Mouse (Mus musculus) embryonic facial prominence, embryonic 15.5 days (tissue): ENCODE measurements around the gene Abcc12. TPM values are rescaled to one million over a fixed set of nuclear protein-coding genes. Genes with fewer than 3 reads are reported as not detected.

Experiments used
- ATAC-seq: fragments of 200-750 bp; cut with Nextera tagmentation; 2 replicates; pipeline ENCODE4 v1.8.0; 2017; ENCODE audit warnings: low read depth, moderate TSS enrichment; ENCODE audit not compliant: insufficient number of reproducible peaks, low FRiP score, low TSS enrichment
- H3K27ac ChIP-seq: fragments of 300-500 bp; sonication (generic); replicated peaks from 2 replicates; pipeline ENCODE4 v1.5.1; 2015; ENCODE audit warnings: mild to moderate bottlenecking, inconsistent platforms
- H3K27me3 ChIP-seq: fragments of 300-500 bp; sonication (generic); 2 replicates; pipeline ENCODE4 v1.6.1; 2015; ENCODE audit warnings: inconsistent platforms
- H3K36me3 ChIP-seq: fragments of 300-500 bp; sonication (generic); 2 replicates; pipeline ENCODE4 v1.6.1; 2015; ENCODE audit warnings: mild to moderate bottlenecking, inconsistent platforms
- H3K4me1 ChIP-seq: fragments of 300-500 bp; sonication (generic); 2 replicates; pipeline ENCODE4 v1.6.1; 2015; ENCODE audit warnings: inconsistent platforms
- H3K4me2 ChIP-seq: fragments of 300-500 bp; sonication (generic); replicated peaks from 2 replicates; pipeline ENCODE4 v1.6.1; 2015; ENCODE audit warnings: mild to moderate bottlenecking, inconsistent platforms
- H3K4me3 ChIP-seq: fragments of 300-500 bp; sonication (generic); replicated peaks from 2 replicates; pipeline ENCODE4 v1.5.1; 2015; ENCODE audit warnings: mild to moderate bottlenecking, inconsistent platforms
- H3K9ac ChIP-seq: fragments of 300-500 bp; sonication (generic); 2 replicates; pipeline ENCODE4 v1.6.1; 2015; ENCODE audit warnings: inconsistent platforms
- H3K9me3 ChIP-seq: fragments of 300-500 bp; sonication (generic); replicated peaks from 2 replicates; pipeline ENCODE4 v1.6.1; 2016; ENCODE audit warnings: inconsistent platforms
- WGBS: fragments of 180-500 bp; shearing (Covaris S2); methylation state at CpG from one replicate; pipeline ENCODE4 v1.1.7; 2015; 5-methylcytosine and 5-hydroxymethylcytosine counted together
- microRNA-seq: library from miRNA; unstranded; fragments of <30 nt; microRNA quantifications from one replicate; pipeline ENCODE4, GENCODE M21; 2016; ENCODE audit warnings: borderline number of aligned reads
- polyA plus RNA-seq: library from polyadenylated mRNA; unstranded; fragments of >200 nt; fragmentation: Nextera tagmentation; extraction: Ambion mirVana; gene quantifications from 2 replicates; pipeline ENCODE4 v1.2.1, GENCODE M21; 2015

Abcc12 gene
- polyA plus RNA-seq, 1 experiment from 2014 or later = 0.41 TPM

- no peak for ATAC-seq
- Histone ChIP-seq H3K4me3 (no peak overlapping the region), H3K27me3 (no peaks in the 10 kb centered on the region), H3K9me3 (no peaks in the 10 kb centered on the region), H3K27ac (no peak overlapping the region), H3K36me3 (no peaks in the 10 kb centered on the region), H3K4me2 (no peak overlapping the region), H3K9ac (no peak overlapping the region), H3K4me1 (no peaks in the 10 kb centered on the region)
- WGBS = 74% methylated on average over 11 of the region's 11 CpGs
Measured at GRCm38 (mm10) chr8:86453697-86454480, 126.6 kb downstream of the Abcc12 start.

- Histone ChIP-seq H3K9ac (no peak overlapping the region), H3K27ac (no peak overlapping the region), H3K36me3 (no peaks in the 10 kb centered on the region), H3K9me3 (no peaks in the 10 kb centered on the region), H3K4me2 (no peak overlapping the region), H3K27me3 (no peaks in the 10 kb centered on the region), H3K4me1 (no peaks in the 10 kb centered on the region), H3K4me3 (no peak overlapping the region)
- ATAC-seq = no peak; the same call in 1 of the 2 replicates
- 80% methylated on average over 4 of the region's 4 CpGs for WGBS
Measured at GRCm38 (mm10) chr8:86449870-86450515, 130.5 kb downstream of the Abcc12 start.

- Histone ChIP-seq H3K4me1 (no peaks in the 10 kb centered on the region), H3K9me3 (no peaks in the 10 kb centered on the region), H3K9ac (no peak overlapping the region), H3K27ac (no peak overlapping the region), H3K4me3 (no peak overlapping the region), H3K4me2 (no peak overlapping the region), H3K36me3 (no peaks in the 10 kb centered on the region), H3K27me3 (no peaks in the 10 kb centered on the region)
- 68% methylated on average over 4 of the region's 4 CpGs for WGBS
- ATAC-seq = no peak
Measured at GRCm38 (mm10) chr8:86445516-86445915, 135.0 kb downstream of the Abcc12 start.

DNA sequence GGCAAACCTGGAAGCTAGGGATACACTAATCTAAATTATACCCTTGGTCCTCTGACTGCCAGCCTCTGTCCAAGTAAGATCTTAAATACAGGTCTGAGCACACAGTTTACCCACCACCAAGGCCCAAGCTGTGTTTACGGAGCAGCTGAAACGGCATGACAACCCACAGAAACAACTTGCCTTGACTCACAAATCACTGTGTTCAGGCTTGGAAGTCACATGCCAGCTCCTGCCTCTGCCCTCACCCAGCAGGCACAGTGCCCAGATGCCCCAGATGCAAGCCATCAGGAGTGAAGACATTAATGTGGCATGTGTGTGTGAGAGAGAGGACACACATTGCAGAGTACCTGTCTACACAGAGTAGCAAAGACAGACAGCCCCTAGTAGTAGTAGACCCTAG, 136.7 kb downstream of the Abcc12 start:
- Histone ChIP-seq H3K4me1 (no peaks in the 10 kb centered on the region), H3K9me3 (no peaks in the 10 kb centered on the region), H3K4me2 (no peak overlapping the region), H3K27me3 (no peaks in the 10 kb centered on the region), H3K9ac (no peak overlapping the region), H3K27ac (no peak overlapping the region), H3K36me3 (no peaks in the 10 kb centered on the region), H3K4me3 (no peak overlapping the region)
- WGBS = 74% methylated on average over 2 of the region's 2 CpGs
- ATAC-seq = peak; percentile 80; the same call in 1 of the 2 replicates

- Histone ChIP-seq H3K9ac (no peak overlapping the region), H3K4me1 (no peaks in the 10 kb centered on the region), H3K4me3 (no peak overlapping the region), H3K4me2 (no peak overlapping the region), H3K36me3 (no peaks in the 10 kb centered on the region), H3K9me3 (no peaks in the 10 kb centered on the region), H3K27ac (no peak overlapping the region), H3K27me3 (no peaks in the 10 kb centered on the region)
- WGBS = 83% methylated on average over 3 of the region's 3 CpGs
- no peak for ATAC-seq
Measured at GRCm38 (mm10) chr8:86438983-86439299, 141.5 kb downstream of the Abcc12 start.

- no peaks in the 10 kb centered on the region for H3K4me1 ChIP-seq
- H3K4me3 ChIP-seq = no peak overlapping the region
- no peak overlapping the region for H3K9ac ChIP-seq
- no peak overlapping the region for H3K4me2 ChIP-seq
- no peaks in the 10 kb centered on the region for H3K36me3 ChIP-seq
- no peaks in the 10 kb centered on the region for H3K9me3 ChIP-seq
- no peak overlapping the region for H3K27ac ChIP-seq
- WGBS = 72% methylated on average over 5 of the region's 5 CpGs
- no peaks in the 10 kb centered on the region for H3K27me3 ChIP-seq
- no peak for ATAC-seq
Measured at GRCm38 (mm10) chr8:86438133-86438982, 142.1 kb downstream of the Abcc12 start.

- Histone ChIP-seq H3K4me1 (no peaks in the 10 kb centered on the region), H3K9me3 (no peaks in the 10 kb centered on the region), H3K9ac (no peak overlapping the region), H3K27ac (no peak overlapping the region), H3K36me3 (no peaks in the 10 kb centered on the region), H3K4me3 (no peak overlapping the region), H3K27me3 (no peaks in the 10 kb centered on the region), H3K4me2 (no peak overlapping the region)
- WGBS = 67% methylated on average over 1 of the region's 1 CpGs
- no peak for ATAC-seq
Measured at GRCm38 (mm10) chr8:86437418-86437817, 143.1 kb downstream of the Abcc12 start.

Small RNAs within 50 kb of the gene (microRNA-seq; reads per million reads assigned to microRNA genes)
- gene Gm44348 = not detected

Other genes starting within 250 kb of the Abcc12 start
- 50.6 and 54.2 TPM in 2 replicates for gene Lonp2, start 43.4 kb upstream of the Abcc12 start, polyA plus RNA-seq
- 4.2 and 4.8 TPM in 2 replicates for gene Gm10638, start 165.0 kb upstream of the Abcc12 start, polyA plus RNA-seq
- gene Siah1a, start 165.2 kb upstream of the Abcc12 start, polyA plus RNA-seq = 45.7 and 47.9 TPM in 2 replicates